Mouse (Mus musculus) ovary, postnatal 10 days (tissue): ENCODE measurements around the gene Serpina6.

Experiments used
- DNase-seq: peaks from one replicate; pipeline ENCODE4 v3.0.0; 2022; ENCODE audit warnings: low spot score

Gene Serpina6

DNA sequence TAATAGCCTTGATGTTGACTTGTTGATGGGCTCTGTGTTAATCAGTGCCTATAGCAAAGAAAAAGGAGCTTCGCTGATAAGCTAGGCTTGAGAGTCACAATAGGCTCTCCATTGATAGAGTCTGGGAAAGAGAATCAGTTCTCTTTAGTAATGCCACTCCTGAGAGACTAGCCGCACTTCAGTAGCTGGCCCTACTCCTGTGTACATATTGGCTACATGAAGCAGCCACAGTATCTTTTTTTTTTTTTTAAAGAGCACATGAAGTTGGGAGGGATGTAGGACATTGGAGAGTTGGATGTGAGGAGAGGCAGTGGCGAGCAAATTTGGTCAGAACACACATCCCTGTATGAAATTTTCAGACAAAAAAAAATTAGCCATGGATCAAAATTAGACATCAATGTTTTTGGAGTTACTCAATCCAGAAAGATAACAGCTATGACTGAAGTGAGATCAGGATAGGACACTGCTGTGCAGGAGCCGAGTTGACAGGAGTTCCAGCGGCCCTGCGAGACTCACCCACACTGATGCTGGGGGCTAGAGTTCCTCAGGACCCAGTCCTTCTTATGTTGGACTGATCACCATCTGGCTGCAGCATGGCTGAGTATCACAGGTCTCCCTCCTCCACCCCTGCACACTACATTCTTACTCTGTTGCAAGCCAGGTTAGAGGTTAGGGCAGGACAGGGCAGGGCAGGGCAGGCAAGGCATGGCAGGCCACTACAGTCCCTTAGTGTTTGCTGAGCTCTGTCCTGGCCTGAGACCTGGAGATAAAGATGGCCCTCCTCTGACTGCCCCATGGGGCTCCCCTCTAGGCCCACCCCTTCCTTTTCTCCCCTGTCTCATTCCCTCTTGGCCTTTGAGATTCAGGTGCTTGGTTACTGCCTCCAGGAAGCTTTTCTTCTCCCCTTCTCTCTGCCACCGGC is 1.6 kb downstream of the Serpina6 start:
- DNase-seq: no peak

DNA sequence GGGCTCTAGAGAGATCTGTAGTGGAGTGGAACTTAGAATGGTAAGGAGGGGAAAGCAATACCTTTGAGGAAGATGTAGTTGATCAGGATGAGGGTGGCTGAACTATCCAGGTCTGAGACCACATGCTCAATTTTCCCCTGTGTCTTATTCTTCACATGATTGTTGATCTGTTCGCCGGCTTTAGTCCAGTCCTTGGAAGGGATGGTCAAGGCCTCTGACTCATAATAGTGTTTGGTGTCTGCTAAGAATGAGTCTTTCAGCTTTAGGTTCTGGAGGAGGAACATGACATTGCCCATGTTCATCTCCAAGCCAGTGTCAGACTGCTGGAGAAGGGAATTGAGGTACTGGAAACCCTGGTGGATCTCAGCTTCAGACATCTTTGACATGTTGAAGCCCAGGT is 3.2 kb downstream of the Serpina6 start:
- DNase-seq: no peak

DNA sequence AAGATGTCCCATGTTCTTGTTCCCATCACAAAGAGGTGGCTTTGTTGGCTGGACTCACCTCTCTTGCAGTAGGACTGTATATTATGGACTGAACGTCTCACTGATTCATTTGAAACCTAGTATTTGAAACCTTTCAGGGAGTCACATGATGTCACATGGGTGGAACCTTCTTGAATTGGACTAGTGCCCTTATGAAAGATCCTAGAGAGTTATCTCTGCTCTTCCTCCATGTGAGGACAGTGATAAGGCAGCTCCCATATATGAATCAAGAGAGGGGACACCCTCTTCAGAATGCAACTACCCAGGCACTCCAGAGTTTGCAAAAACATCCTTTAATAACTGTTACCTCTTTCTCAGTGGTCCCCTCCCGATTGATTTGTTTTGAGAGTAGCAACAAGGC is 10.7 kb downstream of the Serpina6 start:
- no peak for DNase-seq

DNA sequence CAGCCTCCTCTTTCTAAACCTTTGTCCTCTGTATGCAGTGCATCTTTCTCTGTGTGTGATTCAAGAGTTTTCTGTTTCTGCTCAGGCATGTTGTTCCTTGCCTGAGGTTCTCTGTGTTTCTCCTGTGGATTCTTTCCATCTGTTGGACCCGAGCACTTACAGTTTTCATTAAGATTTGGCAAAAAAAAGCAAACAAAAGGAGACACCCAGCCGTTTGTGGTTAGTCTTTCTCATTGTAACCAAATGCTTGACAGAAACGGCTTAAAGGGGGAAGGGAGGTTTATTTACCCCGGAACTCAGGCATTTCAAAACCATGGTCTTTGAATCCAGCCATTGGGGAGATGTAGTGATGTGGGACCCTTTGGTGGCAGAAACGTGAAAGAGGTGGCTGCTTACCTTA is 12.4 kb downstream of the Serpina6 start:
- no peak for DNase-seq

DNA sequence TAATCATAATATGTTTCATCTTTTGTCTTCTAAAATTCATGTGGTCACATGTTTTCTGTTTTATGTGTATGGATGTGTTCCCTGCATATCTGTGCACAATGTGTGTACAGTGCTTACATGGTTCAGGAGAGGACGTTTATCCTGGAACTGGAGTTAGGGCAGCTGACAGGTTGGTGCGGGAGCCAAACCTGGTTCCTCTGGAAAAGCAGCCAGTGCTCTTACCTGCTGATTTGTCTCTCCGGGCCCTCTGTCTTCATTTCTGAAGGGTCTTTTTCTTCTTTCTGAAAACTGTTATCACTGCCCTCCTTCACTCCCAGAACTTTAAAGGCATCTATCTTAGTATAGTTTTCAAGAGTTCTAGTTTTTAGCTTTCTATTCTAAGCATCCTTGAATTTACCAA is 13.2 kb downstream of the Serpina6 start:
- no peak for DNase-seq

DNA sequence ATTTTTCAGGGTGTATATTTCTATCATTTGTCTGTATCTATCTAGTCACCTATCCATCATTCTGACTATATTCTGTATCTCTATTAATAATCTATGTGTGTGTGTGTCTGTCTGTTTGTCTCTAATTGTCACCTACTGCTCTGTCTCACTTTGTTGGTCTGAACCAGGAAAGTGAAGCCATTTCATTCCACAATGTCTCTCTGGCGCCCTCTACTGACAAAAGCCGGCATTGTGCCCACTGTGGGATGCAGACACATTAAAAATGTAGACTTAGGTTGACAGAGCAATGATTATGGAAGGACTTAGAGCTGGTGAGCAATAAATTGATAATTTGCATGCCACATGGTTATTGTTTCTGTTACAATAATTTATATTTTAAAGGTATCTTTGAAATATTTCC is 13.7 kb downstream of the Serpina6 start:
- DNase-seq: peak; percentile 75

DNA sequence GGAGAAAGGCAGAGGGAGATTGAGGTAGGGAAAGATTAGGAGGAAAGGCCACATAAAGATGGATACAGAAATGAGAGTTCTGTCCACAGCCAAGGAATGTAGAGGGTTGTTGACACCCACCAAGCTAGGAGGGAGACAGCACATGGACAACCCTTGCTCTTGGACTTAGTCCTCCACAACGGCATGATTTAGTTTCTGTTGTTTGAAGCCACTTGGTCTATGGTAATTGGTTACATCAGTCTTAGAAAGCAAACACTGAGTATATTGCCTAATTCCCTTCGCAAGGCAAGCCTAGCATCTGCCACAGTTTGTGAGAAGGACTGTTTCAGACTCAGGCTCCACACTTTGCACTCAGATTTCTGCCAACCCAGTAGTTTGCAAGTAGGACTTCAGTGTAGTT is 21.2 kb downstream of the Serpina6 start:
- no peak for DNase-seq

DNA sequence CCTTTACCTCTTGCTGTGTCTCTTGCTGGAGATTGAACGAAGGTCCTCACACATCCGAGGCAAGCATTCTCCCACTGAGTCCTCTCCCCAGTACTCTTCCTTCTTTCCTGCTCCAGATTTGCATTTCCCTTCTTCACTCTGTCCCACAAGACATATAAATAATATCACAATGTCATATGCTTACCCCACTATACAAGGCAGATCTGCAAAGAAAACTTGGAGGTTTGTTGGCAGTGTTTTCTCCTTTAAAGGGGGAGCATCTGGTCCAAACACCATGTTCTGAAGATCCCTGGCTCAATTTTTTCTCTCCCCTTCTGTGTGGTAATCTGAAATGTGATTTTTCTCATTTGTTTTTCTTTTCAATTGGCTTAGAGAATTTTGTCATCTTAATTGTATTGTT is 22.6 kb downstream of the Serpina6 start:
- DNase-seq: no peak

DNA sequence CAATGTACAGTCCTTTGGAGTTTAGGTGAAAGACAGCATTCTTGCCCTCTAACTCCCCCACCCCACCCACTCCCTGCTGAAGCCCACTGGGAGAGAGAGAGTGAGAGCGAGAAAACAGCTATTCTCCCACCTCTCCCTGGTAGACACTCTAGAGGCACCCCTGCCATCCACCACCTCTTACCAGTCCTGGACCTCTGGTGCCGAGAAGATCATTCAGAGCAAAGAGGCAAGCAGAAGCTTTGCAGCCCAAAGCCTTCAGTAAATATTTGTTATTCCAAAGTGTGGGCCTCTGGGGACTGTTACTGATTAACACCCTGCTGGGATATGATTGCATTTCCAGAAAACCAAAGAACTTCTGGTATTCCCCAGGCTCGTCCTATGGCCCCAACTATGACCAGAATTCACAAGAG is 25.8 kb downstream of the Serpina6 start, which contains the start of gene Serpina10:
Gene Serpina10 (minus strand): TSS at position 242 of the 410 bp plus-strand sequence.
- no peak for DNase-seq

DNA sequence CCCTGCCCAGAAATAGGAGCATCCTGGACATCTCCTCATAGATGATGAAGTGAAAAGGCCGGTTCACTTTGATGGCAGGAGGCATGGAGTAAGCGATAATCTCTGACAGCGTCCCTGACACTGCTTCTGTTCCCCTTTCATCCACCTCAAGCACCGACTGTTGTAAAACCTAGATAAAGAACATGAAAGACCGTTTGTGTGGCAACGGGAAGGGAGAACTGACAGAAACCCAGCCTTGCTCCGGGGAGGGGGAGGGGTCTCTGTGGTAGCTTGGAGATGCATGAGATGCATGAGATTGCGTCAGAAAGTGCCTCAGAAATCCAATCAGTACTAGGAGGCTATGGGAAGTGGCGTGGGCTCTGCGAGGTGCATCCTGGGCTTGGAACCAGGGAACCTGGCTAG is 40.2 kb downstream of the Serpina6 start:
- DNase-seq: no peak

DNA sequence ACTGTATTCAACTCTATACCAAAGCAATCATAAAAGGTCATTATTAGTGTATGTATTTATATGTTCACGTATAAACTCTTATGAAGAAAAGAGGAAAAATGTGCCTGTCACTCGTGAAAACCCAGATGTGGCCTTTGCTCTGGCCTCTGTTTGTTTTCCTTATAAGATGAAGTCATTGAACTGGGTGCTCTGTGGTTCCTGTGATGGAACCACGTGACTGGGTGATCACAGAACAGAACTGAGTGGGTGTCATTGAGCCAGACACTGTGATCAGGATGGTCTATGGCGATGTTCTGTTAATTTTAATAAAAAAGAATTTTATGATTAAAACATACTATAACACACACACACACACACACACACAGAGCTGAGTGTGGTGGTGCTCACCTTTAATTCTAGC is 41.3 kb downstream of the Serpina6 start:
- DNase-seq: no peak

DNA sequence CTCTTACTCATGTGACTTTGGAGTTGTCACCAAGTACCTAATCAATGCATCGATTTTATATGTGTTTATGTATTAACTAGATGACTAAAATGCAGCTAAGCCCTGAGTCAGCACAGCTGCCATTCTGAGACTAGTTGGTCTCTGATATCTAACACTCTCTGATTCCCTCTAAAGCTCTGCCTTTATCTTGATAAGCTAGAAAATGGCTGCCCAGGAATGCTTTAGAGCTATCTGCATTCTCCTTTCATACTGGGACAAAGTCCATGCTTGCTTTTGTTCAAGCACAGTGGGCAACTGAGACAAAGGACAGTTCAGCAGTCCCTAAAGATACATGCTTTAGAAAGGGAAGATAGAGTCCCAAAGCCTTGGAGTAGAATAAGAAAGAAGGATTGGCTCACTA is 41.9 kb downstream of the Serpina6 start:
- DNase-seq: no peak

DNA sequence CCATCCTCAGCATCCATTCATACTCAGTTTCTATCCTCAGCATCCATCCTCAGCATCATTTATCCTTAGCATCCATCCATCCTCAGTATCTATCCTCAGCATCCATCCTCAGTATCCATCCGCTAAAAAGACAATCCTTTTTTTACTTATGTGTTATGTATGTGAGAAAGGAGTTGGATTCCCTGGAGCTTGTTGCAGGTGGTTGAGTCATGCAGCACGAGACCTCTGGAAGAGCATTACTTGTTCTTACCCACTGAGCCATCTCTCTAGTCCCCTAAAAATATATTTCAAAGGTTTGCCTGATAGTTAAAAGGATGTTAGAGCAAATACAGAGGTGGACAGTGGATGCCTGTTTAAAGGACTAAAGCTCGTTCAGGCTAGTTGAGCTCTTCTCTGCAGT is 55.2 kb downstream of the Serpina6 start:
- no peak for DNase-seq

DNA sequence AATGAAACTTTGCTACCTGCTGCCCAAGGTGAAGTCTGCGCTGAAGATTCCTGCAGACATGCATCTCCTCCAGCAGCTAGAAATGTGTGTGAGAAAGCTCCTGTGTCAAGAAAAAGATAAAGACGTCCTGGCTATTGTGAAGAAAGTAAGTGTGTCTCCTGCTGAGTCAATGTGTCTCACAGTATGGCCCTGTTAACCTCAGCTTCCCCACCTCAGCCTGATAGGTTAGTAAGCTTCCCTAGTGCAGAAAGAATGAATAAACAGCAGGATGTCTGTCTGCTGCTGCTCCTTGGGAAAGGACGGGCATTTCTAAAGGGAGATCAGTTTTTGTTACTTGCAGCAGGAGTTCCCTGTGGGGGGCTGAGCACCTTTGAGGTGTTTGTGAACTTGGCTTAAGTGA is 56.6 kb downstream of the Serpina6 start:
- no peak for DNase-seq

DNA sequence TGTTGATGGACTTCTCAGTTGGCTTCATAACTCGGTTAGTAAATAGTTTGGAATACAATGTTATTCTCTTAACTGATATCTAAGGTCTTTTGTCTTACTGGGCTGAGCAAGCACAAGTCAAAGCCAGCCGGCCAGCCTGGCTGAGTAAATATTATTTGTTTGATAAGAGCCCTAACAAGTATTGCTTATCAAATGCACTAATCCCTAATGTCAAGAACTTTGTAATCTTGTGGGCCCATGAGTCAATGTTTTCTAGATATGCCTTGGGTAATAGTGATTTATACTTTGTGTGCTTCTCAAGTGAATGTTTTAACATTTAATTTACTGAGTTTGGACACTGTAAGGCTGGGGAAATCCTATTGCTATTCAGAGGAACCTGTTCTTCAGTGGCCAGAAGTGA is 58.6 kb downstream of the Serpina6 start:
- DNase-seq: no peak
